Mouse (Mus musculus): Measurements from ENCODE around the gene Fcor.

DNA sequence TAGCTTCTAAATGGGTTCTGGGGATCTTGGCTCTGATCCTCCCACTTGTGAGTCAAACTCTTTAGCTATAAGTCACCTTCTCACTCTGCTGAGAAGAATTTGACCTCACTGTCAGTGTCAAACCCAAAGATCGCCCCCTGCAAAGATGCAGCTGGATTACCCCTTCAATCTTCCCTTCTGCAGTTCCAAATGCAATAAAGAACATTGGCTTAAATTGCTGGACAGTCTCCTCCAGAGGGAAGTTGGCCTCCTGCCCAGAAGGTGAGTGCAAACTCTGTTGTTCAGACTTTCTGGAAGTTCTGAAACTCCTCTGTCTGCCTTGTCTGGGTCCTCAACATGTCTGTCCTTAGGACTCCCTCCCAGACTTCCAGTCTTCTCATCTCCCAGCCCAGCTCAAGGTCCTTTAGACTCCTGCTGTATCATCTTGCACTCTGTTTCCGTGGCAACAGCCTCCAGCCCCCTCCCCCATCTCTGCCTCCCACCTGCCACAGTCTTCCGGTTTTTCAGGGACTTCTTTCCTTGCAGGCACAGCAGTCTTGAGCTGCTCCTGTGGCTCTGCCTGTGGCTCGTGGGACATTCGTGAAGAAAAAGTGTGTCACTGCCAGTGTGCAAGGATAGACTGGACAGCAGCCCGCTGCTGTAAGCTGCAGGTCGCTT lies 15.3 kb downstream of the Fcor start:
- TF ChIP-seq CTCF (IDR thresholded peaks at IDR 0.05; ENCODE audit: borderline replicate concordance, extremely low read depth, insufficient read depth, insufficient read length) (no peak), POLR2A (IDR thresholded peaks at IDR 0.05; ENCODE audit: borderline replicate concordance, extremely low read depth, insufficient read depth, insufficient read length, poor library complexity, severe bottlenecking) (no peak)

Measured in brain, embryonic 14.5 days (tissue).